Mouse (Mus musculus) v-Abl transformed pro-B cells (cell line): ENCODE data around the gene Fam102a.

Experiments
- in situ Hi-C, 2 experiments: fragments of 400-800 bp; cut with MboI; formaldehyde crosslinking; loops; one replicate each; pipeline ENCODE4 v1.15.1; 2025; ENCODE audit not compliant: unreplicated experiment in 2 of 2

The Fam102a gene

GRCm38 (mm10) chr2:32601417-32602065, 66.4 kb downstream of the Fam102a start:
- in situ Hi-C loops = no loop called here

GRCm38 (mm10) chr2:32602600-32603054, 67.5 kb downstream of the Fam102a start:
- in situ Hi-C loops = no loop called here

GRCm38 (mm10) chr2:32604631-32605030, 69.5 kb downstream of the Fam102a start:
- in situ Hi-C loops = no loop called here

GRCm38 (mm10) chr2:32606161-32607142, 71.3 kb downstream of the Fam102a start:
- in situ Hi-C loops = no loop called here

- in situ Hi-C loops = no loop called here
Measured at GRCm38 (mm10) chr2:32607262-32607947, 72.3 kb downstream of the Fam102a start.

GRCm38 (mm10) chr2:32608141-32608777, 73.1 kb downstream of the Fam102a start:
- in situ Hi-C loops = no loop called here

GRCm38 (mm10) chr2:32608778-32609435, 73.8 kb downstream of the Fam102a start:
- in situ Hi-C loops = no loop called here

GRCm38 (mm10) chr2:32610610-32611229, 75.6 kb downstream of the Fam102a start:
- in situ Hi-C loops = no loop called here

- in situ Hi-C loops = no loop called here
Measured at GRCm38 (mm10) chr2:32612274-32612673, 77.1 kb downstream of the Fam102a start.

- in situ Hi-C loops = no loop called here
Measured at GRCm38 (mm10) chr2:32617109-32617508, 82.0 kb downstream of the Fam102a start.

- in situ Hi-C loops = no loop called here
Measured at GRCm38 (mm10) chr2:32617601-32618000, 82.5 kb downstream of the Fam102a start.

- in situ Hi-C loops = no loop called here
Measured at GRCm38 (mm10) chr2:32618051-32618450, 82.9 kb downstream of the Fam102a start.
